Mouse (Mus musculus): Measurements from ENCODE around the gene Park7.

- TF ChIP-seq CTCF (IDR thresholded peaks at IDR 0.05; ENCODE audit: extremely low read depth, insufficient read depth, low read length) (no peak), POLR2A (IDR thresholded peaks at IDR 0.05; ENCODE audit: extremely low read depth, insufficient read depth, low read length) (no peak)
These were observed 33.9 kb downstream of the Park7 start for GRCm38 (mm10) chr4:150880364-150880763.

Measured in cortical plate, adult 2 months (tissue).